Mouse (Mus musculus) T-helper 17 cell (primary cell): Measurements from ENCODE around the gene Tars2.
"Not testable (repeated sequence)": the region's sequence is repeated elsewhere in the genome, so short reads cannot be mapped to it uniquely, and the experiment has no call there.

Source experiments
- in situ Hi-C, 2 experiments: fragments of 300-600 bp; cut with MboI, MseI; formaldehyde crosslinking; loops; 1 replicate in 1 of 2; 2 replicates in 1 of 2; pipeline ENCODE4 v1.15.1; 2025; ENCODE audit warnings: high pct_unique_total_duplicates in 2 of 2

Gene Tars2

DNA sequence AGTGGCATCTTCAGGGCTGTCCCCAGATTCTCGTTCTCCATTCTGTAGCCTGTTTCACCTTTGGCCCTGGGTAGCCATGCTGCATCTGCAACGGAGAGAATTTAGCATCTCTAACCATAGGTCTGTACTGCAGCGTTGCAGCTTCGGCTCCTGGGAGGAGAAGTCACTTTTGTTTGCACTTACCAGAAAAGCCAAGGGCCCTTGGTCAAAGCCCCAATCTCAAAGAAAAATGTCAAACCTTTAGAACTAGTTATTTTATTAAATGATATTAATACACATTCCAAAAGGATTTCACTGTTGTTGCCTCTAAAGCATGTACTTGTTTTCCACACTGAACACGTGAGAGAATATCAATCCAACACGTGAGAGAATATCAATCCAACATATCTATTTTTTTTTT, at the start of gene Tars2:
Gene Tars2, minus strand, starts transcription at position 101 of the 400 bp plus-strand sequence.
- in situ Hi-C loops, result no loop called here

DNA sequence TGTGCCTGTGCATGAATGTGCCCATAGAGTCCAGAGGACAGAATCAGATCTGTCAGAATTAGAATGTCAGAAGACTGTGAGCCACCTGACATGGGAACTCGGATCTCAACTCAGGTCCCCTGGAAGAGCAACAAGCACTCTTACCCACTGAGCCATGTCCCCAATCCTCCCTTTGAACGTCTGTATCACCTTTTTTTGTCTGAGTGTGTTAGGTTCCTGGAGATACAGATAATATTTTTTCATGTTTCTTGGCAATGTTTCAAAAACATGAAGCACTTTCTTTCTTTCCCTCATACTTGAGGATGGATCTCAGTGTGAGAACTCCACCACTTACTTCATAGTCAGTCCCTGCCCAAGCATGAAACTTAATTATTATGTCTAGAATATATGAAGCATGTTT, 48.4 kb upstream of the Tars2 start:
- in situ Hi-C loops, result no loop called here

DNA sequence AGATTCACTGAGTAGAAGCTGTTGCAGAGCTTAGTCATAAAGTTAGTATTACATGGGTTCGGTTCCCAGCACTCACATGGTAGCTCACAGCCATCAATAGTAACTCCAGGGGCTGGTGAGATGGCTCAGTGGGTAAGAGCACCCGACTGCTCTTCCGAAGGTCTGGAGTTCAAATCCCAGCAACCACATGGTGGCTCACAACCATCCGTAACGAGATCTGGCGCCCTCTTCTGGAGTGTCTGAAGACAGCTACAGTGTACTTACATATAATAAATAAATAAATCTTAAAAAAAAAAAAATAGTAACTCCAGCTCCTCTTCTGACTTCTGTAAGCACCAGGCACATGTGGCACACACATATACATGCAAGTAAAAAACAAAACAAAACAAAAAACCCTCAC, 47.6 kb upstream of the Tars2 start:
- in situ Hi-C loops, result not testable (repeated sequence)

DNA sequence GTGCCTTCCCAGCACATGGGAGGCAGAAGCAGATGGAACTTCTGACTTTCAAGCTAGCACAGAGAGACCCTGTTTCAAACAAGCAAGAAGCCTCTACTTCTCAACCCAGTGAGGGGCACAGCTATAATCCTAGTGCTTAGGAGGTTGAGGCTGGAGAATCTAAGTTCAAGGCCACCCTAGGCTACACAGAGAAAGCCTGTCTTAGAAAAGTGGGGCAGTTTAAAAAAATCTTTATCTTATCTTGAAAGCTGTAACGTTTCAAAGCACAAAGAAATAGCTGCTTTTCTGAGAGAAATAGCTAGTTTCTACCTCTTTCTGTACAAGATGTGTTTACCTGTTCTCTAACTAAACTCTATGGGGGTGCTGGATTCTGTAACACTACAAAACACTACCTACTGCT, 46.7 kb upstream of the Tars2 start:
- in situ Hi-C loops, result no loop called here

DNA sequence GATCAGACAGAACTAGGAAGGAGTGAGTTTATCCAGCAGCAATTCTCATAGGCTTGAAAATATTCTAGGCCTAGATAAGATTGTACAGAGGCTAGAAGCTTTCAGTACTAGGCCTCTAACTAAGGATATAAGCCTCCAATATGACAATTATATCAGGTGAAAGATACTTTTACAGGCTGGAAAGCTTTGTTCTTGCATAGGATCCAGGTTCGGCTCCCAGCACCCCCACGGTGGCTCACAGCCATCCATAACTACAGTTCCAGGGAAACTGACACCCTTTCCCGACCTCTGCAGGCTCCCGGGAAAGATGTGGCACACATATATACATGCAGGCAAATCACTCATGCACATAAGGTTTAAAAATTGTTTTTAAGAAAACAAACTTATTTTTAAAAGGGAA, 43.8 kb upstream of the Tars2 start:
- in situ Hi-C loops, result no loop called here

DNA sequence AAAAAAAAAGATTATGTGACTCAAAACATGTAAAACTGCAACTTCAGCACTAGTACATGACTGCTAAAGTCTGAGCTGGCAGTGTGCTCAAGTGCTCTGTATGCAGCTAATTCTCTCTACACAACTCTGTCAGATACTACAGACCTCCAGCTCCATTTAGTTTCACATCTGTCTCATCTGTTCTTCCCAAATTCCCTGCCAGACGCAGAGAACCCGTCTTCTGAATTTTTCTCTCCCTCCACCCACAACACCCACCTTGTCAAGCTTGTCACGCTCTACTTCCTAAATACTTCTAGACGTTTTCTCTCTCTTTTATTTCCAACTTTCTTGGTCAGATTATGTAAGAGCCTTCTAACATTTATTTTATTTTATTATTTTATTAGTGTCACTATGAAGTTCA, 38.8 kb upstream of the Tars2 start:
- in situ Hi-C loops, result no loop called here

DNA sequence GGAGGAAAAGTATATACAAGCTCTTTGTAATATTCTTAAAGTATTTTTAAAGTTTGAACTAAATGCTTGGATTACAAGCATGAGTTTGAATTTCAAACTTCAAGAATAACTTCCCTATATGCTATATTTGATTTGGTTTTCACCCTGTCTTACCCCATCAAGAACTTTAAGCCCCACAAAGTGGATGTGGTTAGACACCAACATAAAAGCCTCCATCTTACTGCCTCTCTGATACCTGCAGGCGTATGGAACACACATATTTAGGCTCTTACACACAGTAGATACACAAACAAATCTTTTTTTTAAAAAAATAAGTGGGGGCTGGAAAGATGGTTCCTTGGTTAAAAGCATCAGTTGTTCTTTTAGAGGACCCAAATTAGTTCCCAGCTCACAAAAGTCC, 34.3 kb upstream of the Tars2 start:
- in situ Hi-C loops, result no loop called here

DNA sequence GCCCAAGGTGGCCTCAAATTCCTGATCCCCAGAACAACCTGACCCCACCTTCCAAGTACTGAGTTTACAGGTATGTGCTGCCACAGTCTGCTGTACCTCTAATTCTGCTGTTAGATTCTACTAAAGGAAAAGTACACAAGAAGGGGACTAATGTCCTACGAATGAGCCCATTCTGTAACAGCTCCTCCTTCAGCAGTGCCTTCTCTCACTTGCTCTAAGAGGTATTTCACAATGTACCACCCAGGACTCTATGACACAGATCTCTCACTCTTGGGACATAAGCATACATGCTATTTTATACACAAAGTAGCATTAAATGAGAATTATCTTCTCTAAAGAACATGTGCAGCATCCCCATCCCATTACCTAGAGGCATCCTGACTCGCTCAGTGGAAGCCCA, 33.7 kb upstream of the Tars2 start:
- in situ Hi-C loops, result no loop called here

DNA sequence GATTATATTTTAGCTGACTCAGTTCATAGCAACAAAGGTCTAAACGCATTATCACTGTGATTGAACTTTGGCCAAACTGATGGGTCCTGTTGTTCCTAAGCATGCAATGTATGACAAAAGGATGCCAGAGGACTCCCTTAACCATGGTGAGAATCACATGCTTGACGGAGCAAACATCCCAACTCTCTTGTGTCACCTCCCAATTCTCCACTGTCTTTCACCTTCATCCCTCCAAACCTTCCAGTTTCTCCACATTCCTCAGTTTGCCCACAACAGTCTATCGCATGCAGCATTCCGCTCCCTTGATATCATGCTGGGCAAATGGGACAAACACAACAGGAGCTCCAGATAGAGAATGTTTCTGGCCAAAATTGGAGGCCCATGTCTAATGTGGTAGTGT, 25.5 kb upstream of the Tars2 start:
- in situ Hi-C loops, result no loop called here

DNA sequence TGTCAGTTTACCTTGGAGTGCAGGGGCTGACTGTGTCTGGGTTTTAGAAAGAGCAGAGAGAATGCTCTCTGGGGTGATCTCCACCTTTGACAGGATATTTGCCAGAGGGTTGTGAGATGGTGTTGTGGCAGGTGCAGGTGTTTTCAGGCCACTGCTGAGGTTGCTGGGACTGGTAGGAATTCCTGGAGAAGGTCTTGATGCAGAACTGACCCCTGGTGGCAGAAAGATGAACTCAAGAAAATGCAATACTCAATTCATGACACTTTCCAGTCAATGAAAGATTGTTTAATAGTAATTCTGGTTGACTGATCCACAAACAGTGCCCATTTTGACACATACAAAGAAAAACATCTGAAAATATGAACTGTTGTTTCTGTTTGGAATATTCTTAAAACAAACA, 12.0 kb upstream of the Tars2 start:
- in situ Hi-C loops, result loop anchor here (10.0 kb wide), 3 partner anchors 173 to 437 kb away; no protein-coding TSS in a partner anchor

DNA sequence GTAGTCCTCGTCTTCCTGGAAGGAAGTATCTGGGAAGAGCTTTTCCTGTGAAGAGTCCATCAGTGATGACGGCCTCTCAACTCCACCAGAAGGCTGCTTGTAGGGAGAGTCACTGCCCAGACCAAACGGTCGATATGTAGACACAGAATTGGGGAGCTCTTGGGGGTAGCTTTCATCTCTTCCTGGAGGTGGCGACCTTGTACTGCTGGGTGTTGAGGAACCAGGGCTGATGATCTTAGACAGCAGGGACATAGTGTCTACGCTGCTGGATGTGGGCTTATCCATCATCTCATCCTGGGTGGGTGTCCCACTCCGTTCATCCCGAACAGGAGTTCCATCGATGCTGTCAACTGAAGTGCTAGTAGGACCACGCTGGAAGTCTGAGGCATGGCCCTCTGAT, 5.5 kb upstream of the Tars2 start:
- in situ Hi-C loops, result loop anchor here in 1 of 2 experiments (5.0 kb wide), 1 partner anchor 83 kb away; no protein-coding TSS in a partner anchor

DNA sequence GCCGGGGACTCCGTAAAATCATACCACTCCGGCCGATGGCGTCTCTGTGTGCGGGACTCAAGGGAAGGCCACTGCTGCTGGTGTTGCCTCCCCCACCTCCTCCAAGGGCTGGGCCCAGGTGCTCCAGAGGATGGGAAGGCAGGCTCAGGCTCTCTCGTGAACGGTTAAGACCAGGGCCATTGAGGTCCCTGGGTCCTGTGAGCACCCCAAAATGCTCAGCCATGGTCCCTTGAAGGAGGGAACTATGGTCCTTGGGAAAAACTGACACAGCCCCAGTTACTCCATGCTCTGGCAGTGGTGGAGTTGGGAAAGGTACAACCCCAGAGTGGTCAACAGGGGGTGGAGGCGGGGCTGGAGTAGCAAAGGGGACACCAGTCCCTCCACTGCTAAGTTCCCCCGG, 3.8 kb upstream of the Tars2 start:
- in situ Hi-C loops, result no loop called here

DNA sequence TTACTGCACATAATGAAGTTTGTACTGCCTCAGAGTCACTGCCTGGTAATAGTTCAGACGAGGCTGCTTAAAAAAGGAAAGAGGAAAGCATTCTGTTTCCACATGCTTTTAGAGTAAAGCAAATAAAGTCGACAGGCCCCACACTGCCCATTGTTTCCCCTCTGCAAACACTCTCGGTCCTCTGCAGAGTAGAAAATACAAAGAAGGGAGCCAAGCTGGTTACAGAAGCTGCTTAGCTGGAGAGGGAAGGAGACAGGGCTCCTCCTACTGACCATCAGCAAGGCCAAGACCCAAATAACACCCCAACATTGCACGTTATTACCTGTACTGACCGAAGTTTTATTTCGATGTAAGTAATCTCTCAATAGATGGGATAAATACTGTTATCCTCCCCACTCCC, 3.0 kb upstream of the Tars2 start:
- in situ Hi-C loops, result no loop called here

DNA sequence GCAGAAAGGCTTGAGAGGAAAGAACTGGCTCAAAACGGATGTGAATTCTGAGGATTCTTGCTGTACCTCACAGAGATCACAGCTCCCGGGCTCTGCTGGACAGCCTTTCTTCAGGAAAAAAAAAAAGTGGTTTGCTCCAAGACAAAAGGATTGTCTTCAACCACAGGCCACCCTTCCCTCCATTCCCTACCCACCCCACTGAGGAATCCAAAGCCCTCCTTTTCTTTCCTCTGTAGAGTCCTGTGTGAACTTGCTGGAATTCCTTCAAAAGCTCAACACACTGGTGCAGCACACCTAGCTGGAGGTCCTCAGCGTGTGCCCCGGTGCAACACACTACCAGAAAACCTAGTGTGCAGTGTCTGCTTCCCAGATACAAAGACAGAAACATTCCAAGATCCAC, 1.8 kb upstream of the Tars2 start:
- in situ Hi-C loops, result no loop called here

DNA sequence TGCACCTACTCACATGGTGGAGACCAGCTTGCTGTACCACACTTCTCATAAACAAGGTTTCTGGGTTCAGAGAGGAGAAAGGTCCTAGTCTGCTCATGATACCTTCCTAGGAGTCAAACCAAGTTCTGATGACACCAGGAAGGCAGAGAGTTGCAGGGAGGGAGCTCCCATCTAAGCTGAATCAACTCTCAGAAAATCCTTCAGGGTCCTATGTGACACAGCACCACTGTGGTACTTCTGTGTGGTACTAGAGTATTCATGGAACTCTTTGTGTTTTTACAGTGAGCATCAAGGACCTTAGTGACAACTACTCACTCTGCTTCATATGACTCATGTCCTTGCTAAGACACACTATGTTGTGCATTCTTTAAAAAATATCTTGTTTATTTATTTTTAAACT, 650 bp upstream of the Tars2 start:
- in situ Hi-C loops, result no loop called here

DNA sequence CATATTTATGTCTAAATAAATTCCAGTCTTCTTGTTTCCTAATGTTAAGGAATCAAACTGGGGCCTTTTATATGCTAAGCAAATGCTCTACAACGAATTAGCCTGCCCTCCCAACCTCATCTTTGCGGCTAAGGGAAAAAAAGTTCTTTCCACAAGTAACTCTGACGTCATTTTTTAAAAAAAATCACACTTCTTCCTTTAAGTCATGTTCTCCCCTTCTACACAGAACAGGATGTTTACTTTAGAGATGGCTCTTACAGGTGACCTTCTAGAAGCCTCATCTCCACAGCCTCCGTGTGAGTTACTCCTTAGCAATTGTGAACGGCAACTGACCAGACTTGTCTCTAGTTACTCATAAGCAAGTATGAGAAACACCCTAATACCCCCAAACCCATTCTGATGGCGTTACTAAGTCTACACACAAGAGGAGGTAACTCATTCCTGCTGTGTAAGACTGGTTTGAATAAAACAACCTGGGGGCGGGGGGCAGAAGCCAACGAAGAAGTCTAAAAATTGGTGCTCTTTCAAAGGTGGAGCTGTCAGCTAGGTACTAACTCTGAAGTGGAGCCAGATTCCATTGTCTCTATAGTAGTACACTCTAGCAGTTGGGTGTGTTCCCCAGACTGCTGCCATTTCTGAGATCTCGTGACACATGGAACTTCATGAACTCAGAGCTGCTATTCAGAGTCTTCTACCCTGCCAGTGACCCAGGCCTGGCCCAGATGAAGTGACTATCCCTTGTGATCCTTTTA, 1.4 kb downstream of the Tars2 start:
- in situ Hi-C loops, result no loop called here

DNA sequence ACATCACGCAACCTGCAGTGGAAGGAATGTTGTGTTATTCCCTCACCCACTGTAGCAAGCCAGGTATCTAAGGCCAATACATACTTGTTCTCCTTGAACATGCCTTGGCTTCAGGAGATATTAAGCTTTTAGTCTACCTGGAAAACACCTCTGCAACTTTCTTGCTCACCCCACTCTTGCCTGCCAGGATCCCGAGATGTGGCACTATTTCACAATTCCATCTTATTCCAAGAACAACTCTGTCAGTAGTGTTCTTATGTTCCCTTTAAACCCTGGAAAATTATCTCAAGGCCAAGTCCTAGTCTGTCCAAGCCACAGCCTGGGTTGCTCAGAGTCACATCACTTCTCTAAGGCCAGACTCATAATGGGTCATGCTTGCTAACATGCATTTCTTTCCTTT, 3.2 kb downstream of the Tars2 start:
- in situ Hi-C loops, result no loop called here

DNA sequence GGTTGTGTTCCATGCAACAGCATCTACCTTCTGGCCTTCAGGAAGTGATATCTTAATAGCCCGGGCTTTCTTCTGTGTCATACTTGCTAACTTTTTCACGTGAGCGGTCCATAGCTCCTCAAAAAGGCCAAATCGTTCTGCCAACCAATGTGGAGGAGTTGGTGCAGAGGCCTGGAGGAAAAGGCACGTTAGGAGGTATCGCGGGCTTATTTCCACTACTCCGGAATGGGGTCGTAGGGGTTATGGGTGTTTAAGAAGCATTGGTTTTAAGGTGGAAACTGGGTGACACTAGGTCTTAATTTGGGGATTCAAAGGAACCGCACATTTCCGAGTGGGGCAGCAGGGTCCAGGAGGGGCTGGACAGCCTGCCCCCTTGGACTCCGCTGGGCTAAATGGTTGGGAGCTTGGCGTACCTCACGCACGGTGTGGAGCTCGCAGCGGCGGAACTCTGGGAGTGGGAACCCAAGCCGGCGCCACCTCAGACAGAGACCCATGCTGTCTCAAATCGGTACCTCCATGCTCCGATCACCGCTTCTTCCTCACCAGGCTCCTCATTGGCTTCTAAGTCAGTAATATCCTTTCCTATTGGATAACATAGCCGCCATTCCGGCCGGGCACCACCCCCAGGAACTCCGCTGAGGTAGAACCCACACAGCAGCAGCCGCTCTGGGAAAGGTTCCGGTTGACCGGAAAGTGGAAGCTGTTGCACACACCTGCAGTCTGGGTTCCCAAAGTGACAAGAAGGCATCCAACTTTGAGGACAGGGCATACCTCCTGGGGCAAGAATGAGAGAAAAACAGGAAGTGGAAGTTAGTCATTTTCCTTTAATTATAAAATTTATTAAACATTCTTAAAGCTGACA, 5.4 kb downstream of the Tars2 start:
- in situ Hi-C loops, result no loop called here

DNA sequence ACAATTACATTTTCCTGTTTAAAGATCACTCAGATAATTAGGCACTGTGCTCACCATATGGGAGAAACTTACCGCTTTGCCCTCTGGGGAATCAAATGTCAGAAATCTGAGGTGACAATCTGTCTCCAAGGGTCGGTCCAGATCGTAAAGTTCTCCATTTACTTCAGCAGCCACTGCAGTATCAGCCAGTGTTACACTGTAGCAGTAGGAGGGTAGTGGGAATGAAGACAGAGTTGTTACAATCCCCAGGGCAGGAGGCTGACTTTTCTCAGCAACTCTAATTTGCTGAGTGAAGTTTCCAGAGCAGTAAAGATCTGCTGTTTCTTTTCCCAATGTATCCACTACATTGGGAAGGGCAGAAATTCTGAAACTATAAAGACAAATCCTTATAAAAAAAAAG, 7.1 kb downstream of the Tars2 start:
- in situ Hi-C loops, result no loop called here

DNA sequence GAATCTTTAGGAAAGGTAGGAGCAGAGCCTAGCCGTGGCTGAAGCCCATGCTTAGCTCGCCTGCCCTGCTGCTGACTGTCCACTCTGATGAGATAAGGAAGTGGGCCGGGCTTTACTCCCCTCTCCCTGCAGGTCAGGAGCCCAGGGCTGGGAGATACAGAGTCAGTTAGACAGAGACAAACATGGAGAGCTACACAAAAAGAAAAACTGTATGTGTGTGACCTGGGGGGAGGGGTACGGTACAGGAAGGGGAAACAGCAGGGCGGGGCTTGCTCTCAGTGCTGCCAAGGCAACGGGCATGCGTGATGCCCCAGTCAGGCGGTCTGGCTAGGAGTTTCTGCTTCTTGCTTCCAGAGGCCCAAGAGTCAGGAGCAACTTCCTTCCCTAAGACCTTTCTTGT, 19.6 kb downstream of the Tars2 start:
- in situ Hi-C loops, result loop anchor here in 1 of 2 experiments (5.0 kb wide), 1 partner anchor 42 kb away; no protein-coding TSS in a partner anchor

DNA sequence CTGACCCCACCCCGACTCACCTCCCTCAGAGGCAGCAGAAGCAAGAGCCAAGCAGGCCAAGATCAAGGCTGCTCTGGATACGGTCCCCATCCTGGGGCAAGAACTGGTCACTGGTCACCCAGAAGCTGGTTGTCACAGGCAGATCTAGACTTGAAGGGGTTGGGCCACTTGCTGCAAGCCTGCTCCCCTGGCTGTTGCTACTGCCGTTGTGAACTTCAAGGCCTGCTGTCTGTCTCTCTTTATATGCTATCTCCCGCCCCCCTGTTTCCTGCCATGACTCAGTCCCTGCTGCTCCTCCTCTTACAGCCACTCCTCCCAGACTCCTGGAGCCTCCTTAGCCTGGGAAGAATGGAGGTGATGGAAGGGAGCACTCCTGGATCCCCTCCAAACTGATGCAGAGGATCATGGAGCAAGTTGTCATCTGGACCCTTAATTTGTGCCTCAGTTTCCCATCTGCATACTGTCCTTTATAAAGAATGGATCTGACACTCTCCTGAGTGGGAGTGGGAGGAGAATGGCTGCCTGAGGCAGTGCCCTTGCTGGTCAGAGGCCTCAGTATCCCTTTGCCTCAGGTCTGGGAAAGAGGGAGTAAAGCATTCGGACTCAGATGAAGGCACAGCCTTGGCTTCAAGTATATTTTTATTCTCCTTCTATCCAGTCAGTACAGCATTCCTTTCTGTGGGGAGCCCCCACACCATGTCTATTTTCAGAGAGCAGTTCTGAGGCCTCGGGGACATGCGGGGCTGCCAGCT, 20.5 kb downstream of the Tars2 start, which contains the start of gene Ecm1:
Gene Ecm1, minus strand, starts transcription at position 217 of the 752 bp plus-strand sequence.
- in situ Hi-C loops, result loop anchor here in 1 of 2 experiments (5.0 kb wide), 1 partner anchor 43 kb away; no protein-coding TSS in a partner anchor
